Mouse (Mus musculus) left cerebral cortex, postnatal 25 days (tissue): ENCODE results near the gene Smarca2. TPM values are rescaled to one million over a fixed set of nuclear protein-coding genes. Genes with fewer than 3 reads are reported as not detected.

Experiments
- DNase-seq, 2 experiments: peaks; one replicate each; pipeline ENCODE4 v3.0.0; 2022; ENCODE audit warnings: low spot score in 2 of 2, mixed read lengths in 1 of 2
- intact Hi-C: fragments of 180-260 bp; cut with DNase I; formaldehyde crosslinking; loops from one replicate; pipeline ENCODE4 v1.15.1; 2025
- total RNA-seq, 2 experiments: library from RNA; stranded (reverse); gene quantifications; 2 replicates each; pipeline ENCODE4 v1.2.3; 2021

Gene Smarca2
- total RNA-seq, 2 experiments from 2014 or later = 254 to 271 TPM

- DNase-seq = no peak
- intact Hi-C loops = no loop called here
Measured at GRCm38 (mm10) chr19:26678543-26678942, 73.7 kb downstream of the Smarca2 start.

- intact Hi-C loops = no loop called here
- no peak for DNase-seq
Measured at GRCm38 (mm10) chr19:26679674-26680073, 74.8 kb downstream of the Smarca2 start.

- DNase-seq = no peak
- intact Hi-C loops = no loop called here
Measured at GRCm38 (mm10) chr19:26681549-26681948, 76.7 kb downstream of the Smarca2 start.

GRCm38 (mm10) chr19:26682130-26682529 lies 77.3 kb downstream of the Smarca2 start:
- intact Hi-C loops = no loop called here

DNA sequence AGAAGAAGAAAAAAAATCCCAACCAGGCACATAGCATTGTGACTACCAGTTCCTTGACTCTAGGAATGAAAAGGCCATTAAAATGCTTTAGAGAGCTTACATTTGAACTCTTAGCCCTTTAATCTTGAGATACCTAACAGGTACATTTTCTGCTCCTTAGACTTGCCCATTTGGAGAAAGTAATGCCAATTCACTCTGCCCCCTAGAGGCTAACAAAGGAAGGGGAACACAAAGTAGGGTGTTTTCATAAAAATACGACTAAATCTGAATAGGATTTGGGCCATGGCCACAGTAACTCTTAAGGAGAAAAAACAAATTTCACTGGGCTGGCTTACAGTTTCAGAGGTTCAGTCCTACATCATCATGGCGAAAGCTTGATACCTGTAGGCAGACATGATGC lies 77.9 kb downstream of the Smarca2 start:
- DNase-seq = no peak
- intact Hi-C loops = no loop called here

More at GRCm38 (mm10) chr19:26682130-26682529, 77.3 kb downstream of the Smarca2 start:
- DNase-seq = no peak

- DNase-seq = no peak
- intact Hi-C loops = no loop called here
Measured at GRCm38 (mm10) chr19:26683731-26684130, 78.9 kb downstream of the Smarca2 start.

GRCm38 (mm10) chr19:26690516-26690915 lies 85.7 kb downstream of the Smarca2 start:
- intact Hi-C loops = no loop called here
- DNase-seq = no peak

- DNase-seq = no peak
- intact Hi-C loops = no loop called here
Measured at GRCm38 (mm10) chr19:26697107-26697506, 92.3 kb downstream of the Smarca2 start.

GRCm38 (mm10) chr19:26704545-26705209 lies 99.8 kb downstream of the Smarca2 start:
- DNase-seq = no peak
- intact Hi-C loops = no loop called here

- DNase-seq = no peak
- intact Hi-C loops = no loop called here
Measured at GRCm38 (mm10) chr19:26706910-26707309, 102.1 kb downstream of the Smarca2 start.

DNA sequence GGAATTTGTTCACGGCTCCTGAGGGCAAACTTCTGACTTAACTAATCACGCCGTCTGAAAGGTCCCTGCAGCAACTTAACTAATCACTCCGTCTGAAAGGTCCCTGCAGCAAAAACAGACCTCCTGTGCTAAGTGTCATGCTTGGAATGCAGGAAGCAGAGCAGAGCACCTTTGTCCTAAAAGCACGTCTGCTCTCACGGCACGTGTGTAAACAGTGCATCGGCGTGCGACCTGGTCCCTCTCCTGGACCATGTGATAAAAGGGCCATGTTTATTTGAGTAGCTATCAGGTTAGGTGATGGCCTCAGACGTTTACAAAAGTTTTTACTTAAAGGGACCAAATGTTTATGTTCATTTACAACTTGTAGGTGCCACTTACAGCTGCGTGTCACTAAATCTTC lies 104.2 kb downstream of the Smarca2 start:
- no peak for DNase-seq
- intact Hi-C loops = no loop called here

- no peak for DNase-seq
- intact Hi-C loops = no loop called here
Measured at GRCm38 (mm10) chr19:26711268-26711667, 106.4 kb downstream of the Smarca2 start.

DNA sequence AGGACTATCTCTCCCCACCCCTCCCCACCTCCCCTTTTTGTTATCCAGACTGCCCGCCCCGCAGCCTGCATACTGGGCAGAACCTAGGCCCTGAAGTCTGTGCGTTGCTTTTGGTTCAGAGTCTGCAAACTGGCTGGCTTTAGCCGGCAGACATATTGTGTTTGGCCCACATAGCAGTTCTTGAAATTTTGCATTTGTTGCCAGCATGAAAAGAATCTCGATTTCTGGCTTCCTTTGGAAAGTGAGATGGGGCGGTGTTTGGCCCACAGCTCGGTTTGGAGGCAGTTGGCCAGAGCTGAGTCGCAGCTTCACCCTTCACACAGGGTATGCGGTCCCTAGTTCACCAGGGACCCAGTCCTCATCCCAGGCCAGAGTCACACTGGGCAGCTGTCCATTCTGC lies 111.4 kb downstream of the Smarca2 start:
- intact Hi-C loops = no loop called here
- DNase-seq = peak in 1 of 2 experiments; percentile 65

- peak; percentile 34 to 59 for DNase-seq
- intact Hi-C loops = no loop called here
Measured at GRCm38 (mm10) chr19:26718221-26718620, 113.4 kb downstream of the Smarca2 start.

DNA sequence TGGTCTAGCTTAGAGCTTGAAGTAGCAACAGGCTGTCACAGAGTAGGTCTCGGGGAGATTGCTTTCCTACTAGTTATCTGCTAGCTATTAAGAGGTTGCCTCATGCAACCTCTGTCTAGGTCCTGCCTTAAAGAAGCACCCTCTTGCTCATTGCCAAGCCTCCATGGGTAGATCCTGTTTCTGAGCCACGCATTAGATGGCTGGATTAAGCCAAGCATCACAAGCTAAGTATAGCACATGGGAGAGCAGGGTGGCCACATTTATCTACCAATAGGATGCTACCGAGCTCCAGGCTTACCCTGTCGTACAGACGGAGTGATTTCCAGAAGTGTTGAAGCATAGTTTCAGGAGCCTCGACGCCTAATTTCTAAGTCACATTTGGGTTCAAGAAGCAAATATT lies 114.3 kb downstream of the Smarca2 start:
- no peak for DNase-seq
- intact Hi-C loops = no loop called here

DNA sequence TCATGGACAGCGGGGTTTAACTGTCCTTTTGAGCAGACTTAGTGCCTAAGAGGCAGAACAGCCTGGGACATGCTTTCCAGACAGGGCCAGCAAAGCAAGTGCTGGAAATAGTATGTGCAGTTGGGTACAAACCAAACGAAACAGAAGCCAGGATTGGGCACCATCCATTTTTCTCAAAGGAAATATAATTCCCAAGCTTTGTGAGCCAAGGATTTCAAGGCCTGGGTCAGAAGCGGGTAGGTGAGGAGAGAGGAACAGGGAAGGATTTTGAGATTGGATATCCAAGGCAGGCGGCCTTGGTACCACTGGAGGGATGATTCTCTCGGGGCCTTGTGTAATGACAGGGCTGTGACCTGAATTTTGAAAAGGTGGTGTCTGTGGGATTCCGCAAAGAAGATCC lies 116.9 kb downstream of the Smarca2 start:
- no peak for DNase-seq

GRCm38 (mm10) chr19:26723899-26724298 lies 119.0 kb downstream of the Smarca2 start:
- intact Hi-C loops = no loop called here
- DNase-seq = no peak

More for the DNA sequence above, 116.9 kb downstream of the Smarca2 start:
- intact Hi-C loops = no loop called here

- intact Hi-C loops = no loop called here
- no peak for DNase-seq
Measured at GRCm38 (mm10) chr19:26724626-26725025, 119.8 kb downstream of the Smarca2 start.

DNA sequence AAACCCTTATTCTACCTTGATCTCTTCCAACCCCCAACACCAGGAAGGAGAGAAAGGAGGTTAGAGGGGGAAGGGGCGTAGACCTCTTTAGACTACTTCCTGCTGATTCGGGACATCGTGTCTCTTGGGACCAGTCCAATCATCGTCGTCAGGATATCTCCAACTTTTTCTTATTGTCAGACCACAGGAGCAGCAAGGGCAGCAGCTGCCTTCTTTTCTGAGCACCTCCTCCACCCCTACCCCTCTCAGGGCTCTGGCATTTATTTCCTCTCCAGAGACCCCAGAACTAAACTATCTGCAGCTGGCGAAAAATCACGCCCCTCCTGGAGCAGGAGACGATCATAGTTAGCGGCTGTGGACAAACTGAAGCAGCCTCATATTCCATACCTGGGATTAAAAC lies 122.9 kb downstream of the Smarca2 start:
- intact Hi-C loops = no loop called here

GRCm38 (mm10) chr19:26730486-26730885 lies 125.6 kb downstream of the Smarca2 start:
- intact Hi-C loops = loop anchor here (5.0 to 10.0 kb wide), 3 partner anchors 107 to 697 kb away; partner anchors contain the start of gene Pum3
- no peak for DNase-seq

More for the DNA sequence above, 122.9 kb downstream of the Smarca2 start:
- DNase-seq = no peak

DNA sequence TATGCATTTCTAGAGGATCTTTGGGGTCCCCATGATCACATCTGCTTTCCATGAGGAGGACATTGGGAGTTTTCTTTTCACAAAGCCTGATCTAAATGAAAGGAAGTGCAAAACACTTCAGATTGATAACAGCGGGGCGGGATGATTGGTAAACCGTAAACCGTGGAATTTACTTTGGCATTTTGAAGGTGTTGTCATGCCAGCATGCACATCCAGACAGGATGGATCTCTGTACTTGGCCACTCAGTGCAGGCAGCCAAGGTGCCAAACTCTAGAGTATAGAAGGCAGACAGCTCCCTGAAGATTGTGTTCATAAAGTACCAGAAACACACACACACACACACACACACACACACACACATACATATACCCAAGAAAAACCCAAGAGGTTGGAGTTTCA lies 126.3 kb downstream of the Smarca2 start:
- intact Hi-C loops = loop anchor here (5.0 to 10.0 kb wide), 3 partner anchors 106 to 696 kb away; partner anchors contain the start of gene Pum3
- DNase-seq = no peak
